Mouse (Mus musculus): Measurements from ENCODE around the gene Ntsr1. TPM values are rescaled to one million over a fixed set of nuclear protein-coding genes. Genes with fewer than 3 reads are reported as not detected.

The Ntsr1 gene
- polyA plus RNA-seq, 1 experiment from 2014 or later = 0.08 TPM

- Histone ChIP-seq H3K4me1 (replicated peaks) (0 out of 2 replicates have a peak, but pooled peaks cover 16% of the 10 kb centered on the region), H3K27me3 (peaks cover 33% of the 10 kb centered on the region), H3K27ac (no peak overlapping the region), H3K36me3 (no peaks in the 10 kb centered on the region), H3K9ac (replicated peaks) (no peak overlapping the region), H3K4me3 (replicated peaks) (no peak overlapping the region), H3K9me3 (no peaks in the 10 kb centered on the region), H3K4me2 (no peak overlapping the region)
- ATAC-seq (ENCODE audit: insufficient number of reproducible peaks, insufficient read depth, low FRiP score, low TSS enrichment, low read depth) = no peak
- WGBS = 55% methylated on average over 7 of the region's 7 CpGs
Measured at GRCm38 (mm10) chr2:180531671-180532385, 32.1 kb downstream of the Ntsr1 start.

- Histone ChIP-seq H3K27me3 (peaks cover 26% of the 10 kb centered on the region), H3K9ac (replicated peaks) (no peak overlapping the region), H3K27ac (no peak overlapping the region), H3K4me3 (replicated peaks) (no peak overlapping the region), H3K36me3 (no peaks in the 10 kb centered on the region), H3K4me1 (replicated peaks) (0 out of 2 replicates have a peak, but pooled peaks cover 16% of the 10 kb centered on the region), H3K9me3 (no peaks in the 10 kb centered on the region), H3K4me2 (no peak overlapping the region)
- 52% methylated on average over 6 of the region's 6 CpGs for WGBS
- no peak for ATAC-seq (ENCODE audit: insufficient number of reproducible peaks, insufficient read depth, low FRiP score, low TSS enrichment, low read depth)
Measured at GRCm38 (mm10) chr2:180532386-180532995, 32.7 kb downstream of the Ntsr1 start.

GRCm38 (mm10) chr2:180533237-180533636 lies 33.5 kb downstream of the Ntsr1 start:
- Histone ChIP-seq H3K4me3 (replicated peaks) (no peak overlapping the region), H3K27ac (no peak overlapping the region), H3K4me2 (no peak overlapping the region), H3K9ac (replicated peaks) (no peak overlapping the region), H3K9me3 (no peaks in the 10 kb centered on the region), H3K4me1 (replicated peaks) (0 out of 2 replicates have a peak, but pooled peaks cover 16% of the 10 kb centered on the region), H3K36me3 (no peaks in the 10 kb centered on the region), H3K27me3 (peaks cover 18% of the 10 kb centered on the region)
- ATAC-seq (ENCODE audit: insufficient number of reproducible peaks, insufficient read depth, low FRiP score, low TSS enrichment, low read depth) = no peak
- 76% methylated on average over 4 of the region's 4 CpGs for WGBS

GRCm38 (mm10) chr2:180543675-180544074 lies 43.9 kb downstream of the Ntsr1 start:
- Histone ChIP-seq H3K9ac (replicated peaks) (no peak overlapping the region), H3K4me1 (replicated peaks) (no peaks in the 10 kb centered on the region), H3K36me3 (no peaks in the 10 kb centered on the region), H3K27ac (no peak overlapping the region), H3K4me3 (replicated peaks) (no peak overlapping the region), H3K27me3 (peaks cover 3% of the 10 kb centered on the region; the same call in 1 of the 2 replicates), H3K9me3 (0 out of 2 replicates have a peak, but pooled peaks cover 6% of the 10 kb centered on the region), H3K4me2 (no peak overlapping the region)
- ATAC-seq (ENCODE audit: insufficient number of reproducible peaks, insufficient read depth, low FRiP score, low TSS enrichment, low read depth) = no peak
- WGBS = 76% methylated on average over 2 of the region's 2 CpGs

GRCm38 (mm10) chr2:180545046-180545445 lies 45.3 kb downstream of the Ntsr1 start:
- Histone ChIP-seq H3K4me3 (replicated peaks) (no peak overlapping the region), H3K4me1 (replicated peaks) (no peaks in the 10 kb centered on the region), H3K9ac (replicated peaks) (no peak overlapping the region), H3K27me3 (peaks cover 4% of the 10 kb centered on the region; the same call in 1 of the 2 replicates), H3K36me3 (no peaks in the 10 kb centered on the region), H3K9me3 (0 out of 2 replicates have a peak, but pooled peaks cover 6% of the 10 kb centered on the region), H3K27ac (no peak overlapping the region), H3K4me2 (no peak overlapping the region)
- no peak for ATAC-seq (ENCODE audit: insufficient number of reproducible peaks, insufficient read depth, low FRiP score, low TSS enrichment, low read depth)
- 88% methylated on average over 18 of the region's 18 CpGs for WGBS

- no peak overlapping the region for H3K27ac ChIP-seq
- no peaks in the 10 kb centered on the region for H3K4me1 ChIP-seq (replicated peaks)
Measured at GRCm38 (mm10) chr2:180547384-180548106, 47.8 kb downstream of the Ntsr1 start.

GRCm38 (mm10) chr2:180552340-180552739 lies 52.6 kb downstream of the Ntsr1 start:
- 75% methylated on average over 3 of the region's 3 CpGs for WGBS
- ATAC-seq (ENCODE audit: insufficient number of reproducible peaks, insufficient read depth, low FRiP score, low TSS enrichment, low read depth) = no peak

More at GRCm38 (mm10) chr2:180547384-180548106, 47.8 kb downstream of the Ntsr1 start:
- 0 out of 2 replicates have a peak overlapping the region, but pooled peaks have one; percentile 27 for H3K9ac ChIP-seq (replicated peaks)
- no peak overlapping the region for H3K4me2 ChIP-seq
- WGBS = 49% methylated on average over 8 of the region's 8 CpGs
- H3K27me3 ChIP-seq = peaks cover 5% of the 10 kb centered on the region; the same call in 1 of the 2 replicates
- no peak for ATAC-seq (ENCODE audit: insufficient number of reproducible peaks, insufficient read depth, low FRiP score, low TSS enrichment, low read depth)
- no peaks in the 10 kb centered on the region for H3K36me3 ChIP-seq
- 0 out of 2 replicates have a peak, but pooled peaks cover 6% of the 10 kb centered on the region for H3K9me3 ChIP-seq
- H3K4me3 ChIP-seq (replicated peaks) = no peak overlapping the region

GRCm38 (mm10) chr2:180555219-180555618 lies 55.4 kb downstream of the Ntsr1 start:
- no peak overlapping the region for H3K4me2 ChIP-seq
- no peaks in the 10 kb centered on the region for H3K36me3 ChIP-seq
- 0 out of 2 replicates have a peak, but pooled peaks cover 6% of the 10 kb centered on the region for H3K4me1 ChIP-seq (replicated peaks)
- H3K27ac ChIP-seq = no peak overlapping the region
- H3K9ac ChIP-seq (replicated peaks) = no peak overlapping the region
- WGBS = 58% methylated on average over 3 of the region's 3 CpGs
- H3K27me3 ChIP-seq = no peaks in the 10 kb centered on the region
- no peak for ATAC-seq (ENCODE audit: insufficient number of reproducible peaks, insufficient read depth, low FRiP score, low TSS enrichment, low read depth)
- no peak overlapping the region for H3K4me3 ChIP-seq (replicated peaks)
- H3K9me3 ChIP-seq = no peaks in the 10 kb centered on the region

More at GRCm38 (mm10) chr2:180552340-180552739, 52.6 kb downstream of the Ntsr1 start:
- Histone ChIP-seq H3K9ac (replicated peaks) (no peak overlapping the region), H3K36me3 (no peaks in the 10 kb centered on the region), H3K9me3 (no peaks in the 10 kb centered on the region), H3K4me1 (replicated peaks) (0 out of 2 replicates have a peak, but pooled peaks cover 6% of the 10 kb centered on the region), H3K4me2 (no peak overlapping the region), H3K27me3 (peaks cover 3% of the 10 kb centered on the region; the same call in 1 of the 2 replicates), H3K27ac (no peak overlapping the region), H3K4me3 (replicated peaks) (no peak overlapping the region)

GRCm38 (mm10) chr2:180556470-180556869 lies 56.7 kb downstream of the Ntsr1 start:
- Histone ChIP-seq H3K4me3 (replicated peaks) (no peak overlapping the region), H3K36me3 (no peaks in the 10 kb centered on the region), H3K27ac (no peak overlapping the region), H3K4me2 (no peak overlapping the region), H3K9ac (replicated peaks) (no peak overlapping the region), H3K4me1 (replicated peaks) (0 out of 2 replicates have a peak, but pooled peaks cover 6% of the 10 kb centered on the region), H3K27me3 (no peaks in the 10 kb centered on the region), H3K9me3 (no peaks in the 10 kb centered on the region)
- no peak for ATAC-seq (ENCODE audit: insufficient number of reproducible peaks, insufficient read depth, low FRiP score, low TSS enrichment, low read depth)
- WGBS = 80% methylated on average over 3 of the region's 3 CpGs

GRCm38 (mm10) chr2:180560245-180560644 lies 60.5 kb downstream of the Ntsr1 start:
- no peak for ATAC-seq (ENCODE audit: insufficient number of reproducible peaks, insufficient read depth, low FRiP score, low TSS enrichment, low read depth)
- H3K4me3 ChIP-seq (replicated peaks) = no peak overlapping the region
- 57% methylated on average over 5 of the region's 5 CpGs for WGBS
- peaks cover 3% of the 10 kb centered on the region; the same call in 1 of the 2 replicates for H3K27me3 ChIP-seq
- no peaks in the 10 kb centered on the region for H3K36me3 ChIP-seq
- H3K4me1 ChIP-seq (replicated peaks) = no peaks in the 10 kb centered on the region
- H3K4me2 ChIP-seq = no peak overlapping the region
- no peak overlapping the region for H3K9ac ChIP-seq (replicated peaks)
- H3K27ac ChIP-seq = no peak overlapping the region
- no peaks in the 10 kb centered on the region for H3K9me3 ChIP-seq

GRCm38 (mm10) chr2:180562146-180562545 lies 62.4 kb downstream of the Ntsr1 start:
- no peak for ATAC-seq (ENCODE audit: insufficient number of reproducible peaks, insufficient read depth, low FRiP score, low TSS enrichment, low read depth)
- Histone ChIP-seq H3K9ac (replicated peaks) (no peak overlapping the region), H3K36me3 (no peaks in the 10 kb centered on the region), H3K4me3 (replicated peaks) (no peak overlapping the region), H3K27me3 (peaks cover 3% of the 10 kb centered on the region; the same call in 1 of the 2 replicates), H3K4me2 (no peak overlapping the region), H3K9me3 (no peaks in the 10 kb centered on the region), H3K27ac (no peak overlapping the region), H3K4me1 (replicated peaks) (no peaks in the 10 kb centered on the region)
- 48% methylated on average over 5 of the region's 5 CpGs for whole genome bisulfite sequencing
